Mouse (Mus musculus) adrenal gland, adult (tissue): ENCODE measurements around the gene H6pd.

Experiments used
- DNase-seq, 2 experiments: peaks; one replicate each; pipeline ENCODE4 v3.0.0; 2022 to 2023; ENCODE audit warnings: low spot score in 1 of 2; ENCODE audit not compliant: inconsistent age in 2 of 2

Gene H6pd

DNA sequence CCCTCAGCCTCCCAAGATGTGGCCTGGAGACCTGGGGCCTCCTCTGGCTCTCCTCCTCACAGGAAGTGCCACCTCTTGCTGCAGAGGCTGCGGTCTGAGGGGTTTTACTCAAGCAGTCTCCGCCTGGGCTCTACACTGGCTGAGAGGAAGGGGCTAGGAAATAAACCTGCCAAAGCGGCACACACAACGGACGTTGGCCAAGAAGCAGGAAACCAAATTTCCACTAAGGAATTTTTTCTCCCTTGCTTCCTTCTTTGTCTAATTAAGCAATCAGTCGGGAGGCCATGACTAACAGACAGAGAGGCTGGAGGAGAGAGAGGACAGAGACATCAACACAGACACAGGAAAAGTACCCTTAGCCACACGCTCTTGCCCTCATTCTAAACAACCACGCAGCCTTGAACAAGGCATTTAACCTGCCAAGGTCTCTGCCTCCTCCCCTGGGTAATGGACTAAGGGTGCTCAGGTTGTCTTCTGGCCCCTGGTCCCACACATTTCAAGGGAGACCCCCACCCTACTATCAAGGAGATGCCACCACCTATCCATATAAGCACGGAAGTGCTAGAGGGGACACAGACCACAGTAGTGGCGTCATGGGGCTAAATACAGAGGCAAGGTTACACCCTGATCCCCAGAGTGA, 7.5 kb downstream of the H6pd start:
- DNase-seq = peak in 1 of 2 experiments; percentile 78

DNA sequence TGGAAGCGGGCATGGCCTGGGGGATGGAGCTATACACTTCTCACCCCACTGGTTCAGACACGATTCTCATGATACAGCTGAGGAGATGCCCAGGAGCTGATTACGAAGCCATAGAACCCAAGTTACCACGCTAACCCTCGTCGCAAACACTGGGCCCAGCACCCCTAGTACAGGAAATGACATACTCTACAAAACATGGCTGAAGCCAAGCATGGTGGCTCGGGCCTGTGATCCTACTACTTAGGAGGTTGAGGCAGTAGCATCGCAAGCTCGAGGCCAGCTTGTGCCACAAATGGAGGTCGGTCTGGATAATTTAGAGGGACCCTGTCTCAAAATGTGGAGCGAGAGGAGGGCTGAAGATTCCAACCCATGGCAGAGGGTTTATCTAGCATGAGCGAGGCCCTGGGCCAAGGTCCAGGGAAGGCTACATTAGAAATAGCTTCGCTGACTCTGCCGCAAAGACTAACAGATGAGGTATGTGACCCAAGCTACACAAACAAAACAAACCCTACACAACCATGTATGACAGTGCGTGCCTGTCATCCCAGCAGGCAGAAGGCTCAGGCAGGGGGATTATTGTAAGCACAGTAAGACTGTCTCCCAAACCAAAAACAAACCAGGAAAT, 8.8 kb downstream of the H6pd start:
- DNase-seq = peak in 1 of 2 experiments; percentile 52

GRCm38 (mm10) chr4:149999510-149999900, 9.3 kb downstream of the H6pd start:
- peak in 1 of 2 experiments; percentile 53 for DNase-seq

DNA sequence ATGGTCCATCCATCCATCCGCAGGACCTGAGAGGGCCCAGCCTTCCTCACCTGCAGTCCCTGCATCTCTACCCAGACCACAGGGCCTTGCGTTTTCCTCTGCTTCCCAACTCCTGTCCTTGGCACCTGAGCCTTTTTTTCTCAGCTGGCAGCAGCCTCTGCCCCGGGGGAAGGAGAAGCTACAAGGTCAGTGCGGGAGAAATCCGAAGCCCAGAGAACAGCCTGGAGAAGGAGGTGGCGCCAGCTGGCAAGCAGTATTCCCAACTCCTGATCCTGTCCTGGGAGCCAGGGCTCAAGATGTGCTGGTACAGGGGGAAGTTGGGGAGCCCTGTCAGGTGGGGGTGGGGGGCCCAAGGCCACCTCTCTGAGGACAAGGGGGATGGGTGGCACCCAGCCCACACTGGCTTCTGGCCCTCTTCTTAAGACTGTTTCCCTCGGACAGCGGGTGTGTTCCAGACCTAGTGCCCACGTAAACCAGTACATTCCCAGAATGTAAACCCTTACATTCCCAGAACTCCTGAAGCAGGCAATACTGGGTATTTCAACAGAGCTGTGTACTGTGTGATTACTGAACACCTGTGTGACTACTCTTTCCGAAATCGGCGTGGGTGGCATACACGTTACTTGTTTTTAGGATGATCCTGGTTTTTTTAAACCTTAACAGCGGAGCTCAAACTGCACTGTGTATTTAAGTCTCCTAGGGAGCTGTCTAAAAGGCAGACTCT, 9.9 kb downstream of the H6pd start:
- peak; percentile 83 to 89 for DNase-seq

DNA sequence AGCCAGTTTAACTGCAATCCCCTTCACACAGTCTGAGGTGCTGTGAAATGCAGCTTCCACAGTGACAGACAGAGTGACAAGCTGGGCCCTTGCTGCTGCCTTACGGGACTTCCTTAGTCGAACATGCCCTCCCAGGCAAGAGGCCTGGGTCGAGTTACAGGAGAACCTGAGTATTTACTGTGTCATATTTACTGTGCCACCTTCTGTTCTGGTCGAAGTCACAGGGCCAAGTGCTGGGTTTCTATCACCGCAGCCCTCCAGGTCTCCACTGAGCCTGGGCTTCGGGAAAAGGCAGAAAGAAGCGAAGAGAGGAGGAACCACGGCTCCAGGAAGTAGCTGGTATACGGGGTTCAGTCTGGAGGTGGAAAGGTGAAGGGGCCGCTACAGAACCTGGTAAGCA, 10.8 kb downstream of the H6pd start:
- peak in 1 of 2 experiments; percentile 47 for DNase-seq

DNA sequence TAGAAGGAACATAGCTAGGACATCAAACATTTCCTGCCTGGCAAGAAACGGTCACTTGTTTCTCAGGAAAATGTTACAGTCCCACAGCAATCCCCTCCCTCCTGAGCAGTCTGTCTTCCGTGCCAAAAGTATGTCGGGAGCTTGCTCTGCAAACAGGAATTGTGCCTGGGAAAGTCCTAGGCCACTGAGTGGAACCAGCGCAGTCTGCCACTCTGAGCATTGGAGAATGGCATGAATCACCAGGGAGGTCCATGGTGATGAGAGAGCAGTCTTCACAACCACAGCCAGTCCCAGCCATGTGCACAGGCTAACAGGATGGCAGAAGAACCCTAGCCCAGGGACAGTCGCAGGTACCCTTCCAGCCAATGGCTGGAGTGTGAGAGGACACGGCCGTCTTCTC, 12.4 kb downstream of the H6pd start:
- peak; percentile 63 to 82 for DNase-seq

GRCm38 (mm10) chr4:149995911-149996310, 12.9 kb downstream of the H6pd start:
- DNase-seq = peak in 1 of 2 experiments; percentile 43

DNA sequence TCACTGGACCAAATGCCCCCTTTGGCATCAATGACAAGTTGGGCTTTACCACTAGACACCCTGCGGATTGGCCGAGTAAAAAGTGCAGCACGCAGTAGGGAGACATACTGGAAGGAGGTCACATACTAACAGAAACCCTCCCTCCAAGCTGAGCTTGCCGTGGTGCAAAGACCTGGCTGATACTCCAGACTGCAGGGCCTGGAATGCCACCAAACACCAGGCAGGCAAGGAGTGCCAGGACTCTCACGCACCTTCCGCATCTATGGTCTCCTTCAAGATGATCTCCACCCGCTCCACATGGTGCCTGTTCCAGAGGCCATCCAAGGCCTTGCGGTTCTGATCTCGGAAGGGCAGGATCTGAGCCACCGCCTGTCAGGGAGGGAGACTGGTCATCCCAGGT, 14.6 kb downstream of the H6pd start:
- DNase-seq = no peak

- DNase-seq = no peak
Observed at GRCm38 (mm10) chr4:149992670-149993032, 16.2 kb downstream of the H6pd start.

- peak in 1 of 2 experiments; percentile 52 for DNase-seq
Observed at GRCm38 (mm10) chr4:149991755-149992669, 16.8 kb downstream of the H6pd start.

DNA sequence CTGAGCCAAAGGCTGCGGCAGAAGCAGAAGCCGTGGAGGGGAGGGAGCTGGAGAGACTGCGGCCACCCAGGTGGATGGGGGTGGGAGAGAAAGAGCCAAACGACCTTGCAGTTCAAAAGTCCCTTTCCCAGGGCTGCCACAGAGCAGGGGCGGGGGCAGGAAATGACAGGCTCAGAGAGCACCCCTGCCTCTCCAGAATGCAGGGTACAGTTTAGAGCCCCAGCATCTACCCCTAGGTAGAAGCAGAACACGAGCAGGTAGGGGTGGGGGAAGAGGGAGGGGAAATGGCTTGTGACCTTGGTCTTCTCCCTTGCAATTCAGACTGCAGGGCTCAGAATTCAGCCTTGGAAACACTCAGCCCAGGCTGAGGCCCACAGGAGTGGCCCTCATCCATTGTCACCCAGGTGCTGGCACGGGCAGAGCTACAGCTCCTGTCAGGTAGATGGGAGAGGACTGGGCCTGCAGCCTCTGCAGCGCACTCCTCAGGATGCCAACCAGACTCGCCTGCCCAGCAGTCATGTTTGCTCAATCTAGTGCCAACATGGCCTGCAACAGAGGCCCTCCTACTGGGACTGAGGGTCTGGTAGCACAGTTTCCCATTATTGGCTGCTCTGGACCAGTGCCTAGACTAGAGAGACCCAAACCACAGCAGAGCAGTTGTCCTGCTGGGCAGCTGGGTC, 17.7 kb downstream of the H6pd start:
- peak in 1 of 2 experiments; percentile 76 for DNase-seq

DNA sequence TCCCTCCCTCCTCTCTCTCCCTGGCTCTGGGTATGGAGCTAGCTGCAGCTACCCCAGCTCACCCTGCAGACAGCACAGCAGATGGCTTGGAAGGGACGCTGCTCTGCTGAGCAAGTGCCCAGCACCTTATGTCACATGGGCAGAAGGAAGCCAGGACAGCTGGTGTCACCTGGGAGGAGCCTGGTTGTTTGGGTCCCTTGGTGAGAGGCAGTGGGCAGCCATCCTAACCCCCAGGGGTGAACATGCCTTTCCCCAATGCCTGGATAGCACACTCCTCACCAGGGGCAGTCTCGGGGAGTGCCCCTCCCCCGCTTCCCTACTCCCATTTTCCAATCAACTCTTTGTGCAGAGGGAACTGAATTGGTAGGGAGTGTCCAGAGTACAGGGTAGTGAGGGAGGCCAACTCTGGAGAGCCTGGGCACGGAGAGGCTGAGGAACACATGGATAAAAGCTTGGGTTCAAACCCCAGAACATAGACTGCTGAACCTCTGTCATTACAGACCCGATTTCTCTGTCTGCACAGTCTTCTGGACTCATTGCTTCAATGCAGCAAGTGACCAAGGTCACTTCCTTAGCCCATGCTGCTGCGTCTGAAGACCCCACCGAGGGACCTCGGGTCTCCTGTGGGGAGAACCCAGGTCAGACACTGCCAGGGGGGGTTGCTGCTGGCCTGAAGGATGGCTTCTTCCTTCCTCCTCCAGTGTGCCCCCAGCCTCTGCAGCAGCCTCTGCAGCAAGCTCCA, 18.4 kb downstream of the H6pd start:
- peak; percentile 61 to 83 for DNase-seq

- peak; percentile 93 to 97 for DNase-seq
Observed at GRCm38 (mm10) chr4:149988931-149989556, 19.8 kb downstream of the H6pd start.

- DNase-seq = no peak
Observed at GRCm38 (mm10) chr4:149988301-149988700, 20.5 kb downstream of the H6pd start.

- DNase-seq = peak in 1 of 2 experiments; percentile 27
Observed at GRCm38 (mm10) chr4:149986671-149987417, 22.0 kb downstream of the H6pd start.

DNA sequence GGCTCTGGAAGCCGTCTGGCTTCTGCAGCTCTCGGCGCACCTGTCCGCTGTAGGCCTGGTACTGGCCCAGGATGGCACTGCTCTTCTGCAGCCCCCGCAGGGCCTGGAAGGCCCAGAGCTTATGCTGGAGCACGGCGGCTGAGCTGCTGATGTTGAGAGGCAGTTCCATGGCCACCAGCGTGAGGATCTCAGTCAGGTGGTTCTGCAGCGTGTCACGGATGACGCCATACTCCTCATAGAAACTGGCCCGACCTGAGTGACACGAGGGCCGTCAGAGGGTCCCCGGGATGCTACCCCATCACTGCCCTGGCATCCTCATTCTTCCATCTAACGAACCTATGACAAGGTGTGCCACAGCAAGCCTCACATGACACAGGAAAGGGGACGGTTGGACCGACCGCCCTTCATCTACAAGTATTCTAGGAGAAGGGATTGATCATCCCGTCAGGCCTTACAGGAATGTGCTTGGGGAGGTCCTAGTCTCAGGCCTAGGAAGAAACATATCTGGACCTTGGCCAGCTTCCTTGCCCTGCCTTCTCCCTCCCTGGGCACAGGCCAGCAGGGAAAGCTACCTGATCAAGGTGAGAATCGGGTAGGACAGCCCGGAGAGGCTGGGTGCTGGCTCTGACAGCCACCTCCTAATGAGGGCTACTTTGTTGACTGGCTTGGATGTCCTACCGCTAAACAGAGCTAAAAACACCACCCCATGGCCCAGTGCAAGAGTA, 24.7 kb downstream of the H6pd start:
- DNase-seq = no peak

DNA sequence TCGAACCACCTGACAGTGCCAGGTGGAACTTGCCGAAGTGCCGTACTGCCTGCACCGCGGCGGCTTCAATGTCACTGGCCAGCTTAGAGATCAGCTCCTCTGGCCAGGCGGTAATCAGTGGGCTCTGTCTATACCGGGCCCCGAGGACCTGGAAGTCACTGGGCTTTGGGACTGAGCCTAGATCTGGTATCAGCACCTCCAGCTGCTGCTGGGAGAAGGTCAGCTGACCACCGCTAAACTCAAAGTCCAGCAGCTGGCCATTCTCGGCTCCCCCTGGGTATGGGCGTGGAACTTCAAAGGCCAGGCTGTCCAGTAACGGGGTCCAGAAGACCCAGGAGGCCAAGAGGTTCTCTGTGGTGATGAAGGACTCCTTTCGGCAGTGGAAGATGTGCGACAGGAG, 26.7 kb downstream of the H6pd start:
- no peak for DNase-seq

DNA sequence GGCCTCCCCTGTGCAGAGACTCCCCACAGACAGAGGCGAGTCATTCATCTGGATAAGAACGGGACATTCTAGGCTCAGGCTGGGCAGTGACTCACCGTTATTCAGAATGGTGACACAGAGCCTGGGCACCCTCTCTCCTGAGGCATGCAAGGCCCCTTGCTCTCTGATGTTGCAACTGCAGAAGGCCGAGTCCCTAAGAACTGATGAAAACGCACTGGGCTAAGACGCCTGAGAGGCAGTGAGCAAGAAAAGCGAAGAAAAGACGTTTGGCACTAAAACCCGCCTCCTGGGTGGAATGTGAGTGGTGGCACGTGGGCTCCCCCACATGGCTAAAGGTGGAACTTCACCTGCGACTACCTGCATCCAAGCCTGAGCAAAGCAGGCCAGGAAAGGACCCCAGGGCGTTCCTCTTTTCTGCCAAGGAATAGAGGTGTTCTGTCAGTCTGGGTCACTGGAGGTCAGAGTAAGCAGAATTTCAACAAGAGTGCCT, 29.0 kb downstream of the H6pd start:
- peak; percentile 93 to 97 for DNase-seq
